Mouse (Mus musculus) heart, embryonic 14.5 days (tissue): ENCODE results near the gene Galns. TPM values are rescaled to one million over a fixed set of nuclear protein-coding genes. Genes with fewer than 3 reads are reported as not detected.

Experiments used
- ATAC-seq: fragments of 200-750 bp; cut with Nextera tagmentation; 2 replicates; pipeline ENCODE4 v1.8.0; 2017; ENCODE audit warnings: low read depth, moderate TSS enrichment; ENCODE audit not compliant: insufficient number of reproducible peaks, insufficient read depth, low FRiP score
- H3K27ac ChIP-seq, 2 experiments: fragments of 200-500 bp in 1 of 2; fragments of 300-500 bp in 1 of 2; sonication (generic) in 1 of 2; replicated peaks in 1 of 2; 2 replicates each; pipeline ENCODE4 v1.5.1; 2012 to 2014; ENCODE audit warnings: low read depth in 2 of 2, low read length in 2 of 2, control low read depth in 1 of 2, mild to moderate bottlenecking in 1 of 2, mixed read lengths in 1 of 2; ENCODE audit not compliant: control insufficient read depth in 1 of 2, insufficient read depth in 1 of 2
- H3K27me3 ChIP-seq: fragments of 300-500 bp; sonication (generic); 2 replicates; pipeline ENCODE4 v1.6.1; 2014; ENCODE audit warnings: mild to moderate bottlenecking, low read length, control low read depth; ENCODE audit not compliant: control insufficient read depth, insufficient read depth
- H3K36me3 ChIP-seq: fragments of 300-500 bp; sonication (generic); 2 replicates; pipeline ENCODE4 v1.6.1; 2014; ENCODE audit warnings: mild to moderate bottlenecking, control low read depth, low read length, mixed read lengths; ENCODE audit not compliant: control insufficient read depth, insufficient read depth
- H3K4me1 ChIP-seq, 2 experiments: fragments of 200-500 bp in 1 of 2; fragments of 300-500 bp in 1 of 2; sonication (generic) in 1 of 2; 2 replicates each; pipeline ENCODE4 v1.6.1; 2012 to 2014; ENCODE audit warnings: low read length in 2 of 2, control low read depth in 1 of 2, mixed read lengths in 1 of 2; ENCODE audit not compliant: control insufficient read depth in 2 of 2, insufficient read depth in 2 of 2
- H3K4me2 ChIP-seq: fragments of 300-500 bp; sonication (generic); 2 replicates; pipeline ENCODE4 v1.6.1; 2014; ENCODE audit warnings: mild to moderate bottlenecking, low read length
- H3K4me3 ChIP-seq, 2 experiments: fragments of 200-500 bp in 1 of 2; fragments of 300-500 bp in 1 of 2; sonication (generic) in 1 of 2; 2 replicates each; pipeline ENCODE4 v1.5.1; 2012 to 2014; ENCODE audit warnings: low read length in 2 of 2, mild to moderate bottlenecking in 2 of 2, control low read depth in 1 of 2, low read depth in 1 of 2, moderate library complexity in 1 of 2; ENCODE audit not compliant: control insufficient read depth in 1 of 2, insufficient read depth in 1 of 2
- H3K9ac ChIP-seq: fragments of 300-500 bp; sonication (generic); 2 replicates; pipeline ENCODE4 v1.6.1; 2014; ENCODE audit warnings: mild to moderate bottlenecking, low read length
- H3K9me3 ChIP-seq: fragments of 300-500 bp; sonication (generic); 2 replicates; pipeline ENCODE4 v1.6.1; 2016; ENCODE audit warnings: low read length, control low read depth; ENCODE audit not compliant: control insufficient read depth
- WGBS: fragments of 180-500 bp; shearing (Covaris S2); extraction: QIAGEN DNeasy Blood & Tissue Kit; methylation state at CpG from one replicate; pipeline ENCODE4 v1.1.7; 2014; 5-methylcytosine and 5-hydroxymethylcytosine counted together
- polyA plus RNA-seq: library from polyadenylated mRNA; unstranded; fragments of >200 nt; fragmentation: Nextera tagmentation; extraction: Ambion mirVana; gene quantifications from 2 replicates; pipeline ENCODE4 v1.2.1, GENCODE M21; 2014

Gene Galns
- polyA plus RNA-seq, 1 experiment from 2014 or later, result 11.2 TPM

GRCm38 (mm10) chr8:122651326-122651921 lies 40.2 kb upstream of the Galns start:
- Histone ChIP-seq H3K4me3 (no peak overlapping the region), H3K9me3 (no peaks in the 10 kb centered on the region), H3K27ac (no peak overlapping the region), H3K9ac (no peak overlapping the region), H3K4me1 (peaks cover 19 to 39% of the 10 kb centered on the region in 2 experiments), H3K36me3 (peaks cover 14% of the 10 kb centered on the region; the same call in 1 of the 2 replicates), H3K27me3 (no peaks in the 10 kb centered on the region), H3K4me2 (no peak overlapping the region)
- ATAC-seq, result no peak
- 62% methylated on average over 16 of the region's 16 CpGs for WGBS

DNA sequence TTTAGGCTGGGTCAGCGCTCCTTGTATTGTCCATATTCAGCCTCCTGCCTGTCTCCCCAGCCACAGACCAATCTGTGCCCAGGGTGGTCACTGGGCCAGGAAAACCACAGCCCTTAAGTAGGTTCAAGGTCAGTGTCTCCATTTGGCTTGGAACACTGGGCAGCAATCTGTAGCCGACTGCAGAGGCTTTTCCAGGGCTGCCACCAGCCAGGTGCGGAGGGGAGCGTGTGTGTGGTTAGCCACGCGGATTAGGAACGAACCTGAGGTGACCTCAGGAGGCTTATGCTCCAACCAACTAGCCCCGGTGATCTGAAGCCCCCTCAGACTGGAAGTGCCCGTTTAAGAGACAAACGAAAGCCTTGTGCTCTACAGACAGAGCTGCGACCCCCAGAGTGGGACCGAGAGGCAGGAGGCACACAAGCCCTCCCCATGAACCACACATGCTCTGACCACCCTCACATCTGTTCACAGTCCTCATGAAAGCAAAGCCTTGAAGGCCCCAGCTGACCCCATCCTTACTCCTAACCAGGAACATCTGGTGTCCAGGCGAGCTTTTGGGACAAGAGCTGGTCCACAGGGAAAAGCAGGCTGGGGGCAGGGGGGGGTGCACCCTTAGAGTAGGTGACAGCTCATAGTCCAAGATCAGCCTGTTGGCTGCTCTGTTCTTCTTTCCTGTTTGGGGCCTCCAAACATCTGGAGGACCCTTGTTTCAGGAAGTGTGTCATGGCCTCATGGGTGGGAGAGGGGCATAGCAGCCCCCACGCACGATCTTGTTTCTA lies 37.1 kb upstream of the Galns start:
- no peak overlapping the region for H3K4me3 ChIP-seq
- no peaks in the 10 kb centered on the region for H3K27me3 ChIP-seq
- no peaks in the 10 kb centered on the region for H3K9me3 ChIP-seq
- peaks cover 20% of the 10 kb centered on the region; the same call in 1 of the 2 replicates for H3K36me3 ChIP-seq
- no peak overlapping the region for H3K27ac ChIP-seq
- no peak overlapping the region for H3K9ac ChIP-seq
- H3K4me2 ChIP-seq, result no peak overlapping the region
- ATAC-seq, result no peak
- peaks cover 11 to 27% of the 10 kb centered on the region in 2 experiments for H3K4me1 ChIP-seq
- WGBS, result 82% methylated on average over 15 of the region's 15 CpGs

- Histone ChIP-seq H3K4me2 (0 out of 2 replicates have a peak overlapping the region, but pooled peaks have one; percentile 3), H3K4me3 (no peak overlapping the region), H3K9ac (no peak overlapping the region), H3K9me3 (no peaks in the 10 kb centered on the region), H3K27me3 (no peaks in the 10 kb centered on the region), H3K36me3 (peaks cover 20% of the 10 kb centered on the region; the same call in 1 of the 2 replicates), H3K4me1 (peaks cover 16 to 26% of the 10 kb centered on the region in 2 experiments), H3K27ac (no peak overlapping the region)
- ATAC-seq, result no peak
- WGBS, result 44% methylated on average over 16 of the region's 16 CpGs
These were observed 35.1 kb upstream of the Galns start for GRCm38 (mm10) chr8:122646337-122646736.

DNA sequence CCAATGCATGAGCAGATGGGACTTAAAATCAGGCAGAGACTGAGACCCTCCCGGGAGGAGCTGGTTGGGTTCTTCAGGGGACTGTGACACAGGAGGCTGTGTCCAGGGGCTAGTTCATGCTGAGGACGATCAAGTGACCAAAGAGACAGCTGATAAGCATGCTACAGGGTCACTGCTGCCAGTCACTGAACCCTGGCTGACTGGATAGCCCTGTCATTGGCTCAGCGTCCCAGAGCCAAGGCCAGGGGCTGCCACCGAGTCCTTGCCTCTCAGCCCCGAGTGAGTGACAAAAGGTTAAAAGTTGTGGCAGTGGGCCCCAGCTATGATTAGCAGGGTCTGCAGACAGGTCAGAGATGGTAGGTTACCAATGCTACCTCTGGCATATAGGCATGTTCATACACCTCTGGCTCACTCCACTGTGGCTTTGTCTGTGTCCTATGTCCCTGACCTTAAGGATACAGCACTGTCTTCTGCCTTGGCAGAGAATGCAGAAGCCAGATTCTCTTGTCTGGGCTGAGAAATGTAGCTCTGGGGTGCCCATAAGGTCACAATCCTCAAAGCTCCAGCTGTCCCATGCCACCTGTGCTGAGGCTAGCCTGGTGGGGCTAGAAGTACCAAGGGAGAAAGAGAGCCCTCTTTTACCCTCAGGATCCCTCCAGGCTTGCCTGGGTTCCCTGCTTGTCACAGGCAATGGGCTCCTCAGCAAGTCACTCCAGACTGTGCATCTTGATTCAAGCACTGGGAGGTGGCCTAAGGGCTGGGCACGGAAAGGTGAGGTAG lies 33.1 kb upstream of the Galns start:
- WGBS, result 52% methylated on average over 6 of the region's 6 CpGs
- Histone ChIP-seq H3K27me3 (no peaks in the 10 kb centered on the region), H3K9me3 (no peaks in the 10 kb centered on the region), H3K4me2 (no peak overlapping the region), H3K36me3 (peaks cover 17% of the 10 kb centered on the region; the same call in 1 of the 2 replicates), H3K27ac (no peak overlapping the region), H3K9ac (no peak overlapping the region), H3K4me3 (no peak overlapping the region), H3K4me1 (peaks cover 20 to 32% of the 10 kb centered on the region in 2 experiments)
- no peak for ATAC-seq

- Histone ChIP-seq H3K4me2 (no peak overlapping the region), H3K4me3 (no peak overlapping the region), H3K36me3 (peaks cover 14% of the 10 kb centered on the region; the same call in 1 of the 2 replicates), H3K27me3 (no peaks in the 10 kb centered on the region), H3K9me3 (no peaks in the 10 kb centered on the region), H3K27ac (no peak overlapping the region), H3K9ac (no peak overlapping the region), H3K4me1 (peaks cover 25 to 36% of the 10 kb centered on the region in 2 experiments)
- whole genome bisulfite sequencing, result 34% methylated on average over 9 of the region's 9 CpGs
- ATAC-seq, result no peak
These were observed 30.8 kb upstream of the Galns start for GRCm38 (mm10) chr8:122642071-122642470.

DNA sequence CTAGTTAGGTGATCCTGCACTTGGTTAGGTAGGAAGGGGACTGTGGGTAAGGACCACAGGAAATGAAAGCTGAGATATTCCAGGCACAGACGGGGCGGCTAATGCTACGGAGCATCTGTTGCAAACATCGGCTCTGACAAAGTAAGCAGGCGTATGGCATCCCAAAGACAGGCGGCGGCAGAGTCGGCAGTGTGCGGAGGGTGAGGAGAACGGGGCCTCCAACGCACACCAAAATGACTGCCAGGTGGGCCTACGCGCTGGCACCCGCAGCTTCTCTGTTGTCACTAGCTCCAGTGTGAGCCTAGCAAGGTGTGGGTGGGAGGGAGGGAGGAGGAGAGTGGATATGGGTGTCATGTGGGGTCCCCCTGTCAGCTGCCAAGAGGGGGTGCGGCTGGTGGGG lies 30.1 kb upstream of the Galns start:
- Histone ChIP-seq H3K9me3 (no peaks in the 10 kb centered on the region), H3K4me3 (no peak overlapping the region), H3K4me2 (no peak overlapping the region), H3K27ac (no peak overlapping the region), H3K4me1 (peaks cover 27 to 37% of the 10 kb centered on the region in 2 experiments), H3K27me3 (no peaks in the 10 kb centered on the region), H3K9ac (no peak overlapping the region), H3K36me3 (peaks cover 16% of the 10 kb centered on the region; the same call in 1 of the 2 replicates)
- ATAC-seq, result no peak
- 83% methylated on average over 15 of the region's 15 CpGs for WGBS

- no peak for ATAC-seq
- 66% methylated on average over 4 of the region's 4 CpGs for WGBS
- no peak overlapping the region for H3K4me3 ChIP-seq
- no peak overlapping the region for H3K4me2 ChIP-seq
- H3K27me3 ChIP-seq, result no peaks in the 10 kb centered on the region
- no peak overlapping the region for H3K27ac ChIP-seq
- peaks cover 16% of the 10 kb centered on the region; the same call in 1 of the 2 replicates for H3K36me3 ChIP-seq
- H3K4me1 ChIP-seq, result peaks cover 26 to 35% of the 10 kb centered on the region in 2 experiments
- no peak overlapping the region for H3K9ac ChIP-seq
- H3K9me3 ChIP-seq, result no peaks in the 10 kb centered on the region
These were observed 29.6 kb upstream of the Galns start for GRCm38 (mm10) chr8:122640825-122641224.
